Mouse (Mus musculus) midbrain, embryonic 12.5 days (tissue): ENCODE data around the gene Emilin3. TPM values are rescaled to one million over a fixed set of nuclear protein-coding genes. Genes with fewer than 3 reads are reported as not detected.

Experiments
- ATAC-seq: fragments of 200-750 bp; cut with Nextera tagmentation; 2 replicates; pipeline ENCODE4 v1.8.0; 2017; ENCODE audit warnings: low read depth, moderate TSS enrichment, moderate library complexity; ENCODE audit not compliant: low FRiP score
- H3K27ac ChIP-seq: fragments of 300-500 bp; sonication (generic); replicated peaks from 2 replicates; pipeline ENCODE4 v1.5.1; 2016; ENCODE audit warnings: mild to moderate bottlenecking
- H3K27me3 ChIP-seq: fragments of 300-500 bp; sonication (generic); 2 replicates; pipeline ENCODE4 v1.6.1; 2016; ENCODE audit warnings: mild to moderate bottlenecking
- H3K36me3 ChIP-seq: fragments of 300-500 bp; sonication (generic); 2 replicates; pipeline ENCODE4 v1.6.1; 2016
- H3K4me1 ChIP-seq: fragments of 300-500 bp; sonication (generic); 2 replicates; pipeline ENCODE4 v1.6.1; 2016
- H3K4me2 ChIP-seq: fragments of 300-500 bp; sonication (generic); replicated peaks from 2 replicates; pipeline ENCODE4 v1.6.1; 2016; ENCODE audit warnings: mild to moderate bottlenecking, moderate library complexity
- H3K4me3 ChIP-seq: fragments of 300-500 bp; sonication (generic); 2 replicates; pipeline ENCODE4 v1.5.1; 2016; ENCODE audit warnings: mild to moderate bottlenecking
- H3K9ac ChIP-seq: fragments of 300-500 bp; sonication (generic); replicated peaks from 2 replicates; pipeline ENCODE4 v1.6.1; 2016; ENCODE audit warnings: mild to moderate bottlenecking, moderate library complexity
- H3K9me3 ChIP-seq: fragments of 300-500 bp; sonication (generic); 2 replicates; pipeline ENCODE4 v1.6.1; 2016; ENCODE audit warnings: mild to moderate bottlenecking
- WGBS: fragments of 180-500 bp; shearing (Covaris S2); methylation state at CpG from one replicate; pipeline ENCODE4 v1.1.7; 2016; 5-methylcytosine and 5-hydroxymethylcytosine counted together
- polyA plus RNA-seq: library from polyadenylated mRNA; unstranded; fragments of >200 nt; fragmentation: Nextera tagmentation; extraction: Ambion mirVana; gene quantifications from 2 replicates; pipeline ENCODE4 v1.2.1, GENCODE M21; 2016

Emilin3 gene
- polyA plus RNA-seq, 1 experiment from 2014 or later: 6.8 TPM

GRCm38 (mm10) chr2:160914656-160915055, 2.5 kb upstream of the Emilin3 start:
- Histone ChIP-seq H3K36me3 (no peaks in the 10 kb centered on the region), H3K9ac (no peak overlapping the region), H3K27ac (no peak overlapping the region), H3K9me3 (no peaks in the 10 kb centered on the region), H3K27me3 (peaks cover 67% of the 10 kb centered on the region), H3K4me3 (no peak overlapping the region), H3K4me1 (peaks cover 35% of the 10 kb centered on the region), H3K4me2 (no peak overlapping the region)
- WGBS: 89% methylated on average over 9 of the region's 9 CpGs
- no peak for ATAC-seq

- H3K27ac ChIP-seq: no peak overlapping the region
- no peaks in the 10 kb centered on the region for H3K36me3 ChIP-seq
- H3K4me3 ChIP-seq: peak overlapping the region; percentile 54
- H3K27me3 ChIP-seq: peaks cover 81% of the 10 kb centered on the region
- no peaks in the 10 kb centered on the region for H3K9me3 ChIP-seq
- 2% methylated on average over 53 of the region's 64 CpGs for WGBS
- peaks cover 17% of the 10 kb centered on the region for H3K4me1 ChIP-seq
- H3K4me2 ChIP-seq: peak overlapping the region; percentile 94
- peak; percentile 62 for ATAC-seq
- H3K9ac ChIP-seq: peak overlapping the region; percentile 63
These were observed 448 bp downstream of the Emilin3 start for GRCm38 (mm10) chr2:160911558-160912201.

GRCm38 (mm10) chr2:160910633-160911032, 1.5 kb downstream of the Emilin3 start:
- no peaks in the 10 kb centered on the region for H3K36me3 ChIP-seq
- WGBS: 87% methylated on average over 5 of the region's 5 CpGs
- no peak overlapping the region for H3K4me3 ChIP-seq
- ATAC-seq: no peak
- no peak overlapping the region for H3K27ac ChIP-seq
- H3K4me1 ChIP-seq: peaks cover 14% of the 10 kb centered on the region
- H3K9ac ChIP-seq: no peak overlapping the region
- H3K9me3 ChIP-seq: no peaks in the 10 kb centered on the region
- H3K4me2 ChIP-seq: no peak overlapping the region
- H3K27me3 ChIP-seq: peaks cover 71% of the 10 kb centered on the region

- Histone ChIP-seq H3K27me3 (peaks cover 53% of the 10 kb centered on the region), H3K4me3 (no peak overlapping the region)
These were observed 3.5 kb downstream of the Emilin3 start for GRCm38 (mm10) chr2:160908607-160909006.

GRCm38 (mm10) chr2:160906101-160906500, 6.0 kb downstream of the Emilin3 start:
- WGBS: 72% methylated on average over 5 of the region's 5 CpGs
- H3K27ac ChIP-seq: no peak overlapping the region
- no peaks in the 10 kb centered on the region; the same call in 1 of the 2 replicates for H3K4me1 ChIP-seq
- ATAC-seq: no peak
- H3K27me3 ChIP-seq: peaks cover 27% of the 10 kb centered on the region
- no peaks in the 10 kb centered on the region for H3K36me3 ChIP-seq
- no peak overlapping the region for H3K9ac ChIP-seq
- no peak overlapping the region for H3K4me3 ChIP-seq
- H3K9me3 ChIP-seq: no peaks in the 10 kb centered on the region
- H3K4me2 ChIP-seq: no peak overlapping the region

More at GRCm38 (mm10) chr2:160908607-160909006, 3.5 kb downstream of the Emilin3 start:
- peaks cover 14% of the 10 kb centered on the region for H3K4me1 ChIP-seq
- H3K27ac ChIP-seq: no peak overlapping the region
- H3K4me2 ChIP-seq: no peak overlapping the region
- no peak for ATAC-seq
- H3K9me3 ChIP-seq: no peaks in the 10 kb centered on the region
- H3K36me3 ChIP-seq: no peaks in the 10 kb centered on the region
- H3K9ac ChIP-seq: no peak overlapping the region
- WGBS: 70% methylated on average over 18 of the region's 18 CpGs

GRCm38 (mm10) chr2:160905301-160905700, 6.8 kb downstream of the Emilin3 start:
- no peaks in the 10 kb centered on the region for H3K9me3 ChIP-seq
- ATAC-seq: no peak
- 95% methylated on average over 12 of the region's 12 CpGs for WGBS
- peaks cover 19% of the 10 kb centered on the region for H3K27me3 ChIP-seq
- H3K9ac ChIP-seq: no peak overlapping the region
- no peak overlapping the region for H3K27ac ChIP-seq
- H3K36me3 ChIP-seq: no peaks in the 10 kb centered on the region
- no peak overlapping the region for H3K4me3 ChIP-seq
- H3K4me2 ChIP-seq: no peak overlapping the region
- no peaks in the 10 kb centered on the region for H3K4me1 ChIP-seq

GRCm38 (mm10) chr2:160901656-160902412, 10.3 kb downstream of the Emilin3 start:
- H3K9ac ChIP-seq: no peak overlapping the region
- H3K9me3 ChIP-seq: no peaks in the 10 kb centered on the region
- no peak overlapping the region for H3K4me2 ChIP-seq
- H3K4me1 ChIP-seq: no peaks in the 10 kb centered on the region
- WGBS: 84% methylated on average over 7 of the region's 7 CpGs
- no peak for ATAC-seq
- no peak overlapping the region for H3K27ac ChIP-seq
- H3K27me3 ChIP-seq: no peaks in the 10 kb centered on the region
- no peak overlapping the region for H3K4me3 ChIP-seq
- no peaks in the 10 kb centered on the region for H3K36me3 ChIP-seq

GRCm38 (mm10) chr2:160891697-160892096, 20.4 kb downstream of the Emilin3 start:
- ATAC-seq: no peak

GRCm38 (mm10) chr2:160891045-160891444, 21.1 kb downstream of the Emilin3 start:
- Histone ChIP-seq H3K4me3 (no peak overlapping the region), H3K36me3 (no peaks in the 10 kb centered on the region), H3K4me2 (no peak overlapping the region), H3K9me3 (no peaks in the 10 kb centered on the region), H3K27me3 (peaks cover 18% of the 10 kb centered on the region), H3K9ac (no peak overlapping the region), H3K27ac (no peak overlapping the region), H3K4me1 (peaks cover 7% of the 10 kb centered on the region)
- WGBS: 84% methylated on average over 5 of the region's 5 CpGs
- ATAC-seq: no peak

More at GRCm38 (mm10) chr2:160891697-160892096, 20.4 kb downstream of the Emilin3 start:
- H3K36me3 ChIP-seq: no peaks in the 10 kb centered on the region
- no peak overlapping the region for H3K4me2 ChIP-seq
- peaks cover 18% of the 10 kb centered on the region for H3K27me3 ChIP-seq
- no peak overlapping the region for H3K9ac ChIP-seq
- H3K9me3 ChIP-seq: no peaks in the 10 kb centered on the region
- H3K27ac ChIP-seq: no peak overlapping the region
- H3K4me1 ChIP-seq: peaks cover 7% of the 10 kb centered on the region
- 88% methylated on average over 9 of the region's 9 CpGs for WGBS
- H3K4me3 ChIP-seq: no peak overlapping the region

- 0 out of 2 replicates have a peak, but pooled peaks have one; percentile 20 for ATAC-seq
- Histone ChIP-seq H3K4me1 (peaks cover 7% of the 10 kb centered on the region), H3K36me3 (no peaks in the 10 kb centered on the region), H3K4me3 (peak overlapping the region; percentile 39), H3K9me3 (no peaks in the 10 kb centered on the region), H3K4me2 (peak overlapping the region; percentile 72), H3K27ac (no peak overlapping the region), H3K27me3 (peaks cover 18% of the 10 kb centered on the region), H3K9ac (peak overlapping the region; percentile 44; the same call in 1 of the 2 replicates)
- WGBS: under 1% methylated on average over 26 of the region's 26 CpGs
These were observed 24.3 kb downstream of the Emilin3 start for GRCm38 (mm10) chr2:160887859-160888258.

- ATAC-seq: peak; percentile 82
- peak overlapping the region; percentile 39 for H3K4me3 ChIP-seq
- H3K36me3 ChIP-seq: no peaks in the 10 kb centered on the region
- H3K4me1 ChIP-seq: peaks cover 7% of the 10 kb centered on the region
- H3K27ac ChIP-seq: no peak overlapping the region
- no peak overlapping the region for H3K9ac ChIP-seq
- 3% methylated on average over 11 of the region's 11 CpGs for WGBS
- H3K27me3 ChIP-seq: peaks cover 18% of the 10 kb centered on the region
- H3K4me2 ChIP-seq: peak overlapping the region; percentile 72
- H3K9me3 ChIP-seq: no peaks in the 10 kb centered on the region
These were observed 24.8 kb downstream of the Emilin3 start for GRCm38 (mm10) chr2:160887284-160887683.

GRCm38 (mm10) chr2:160886221-160886620, 25.9 kb downstream of the Emilin3 start:
- WGBS: 72% methylated on average over 3 of the region's 3 CpGs
- H3K9ac ChIP-seq: no peak overlapping the region
- H3K4me3 ChIP-seq: no peak overlapping the region
- no peak overlapping the region for H3K27ac ChIP-seq
- H3K36me3 ChIP-seq: no peaks in the 10 kb centered on the region
- H3K27me3 ChIP-seq: peaks cover 18% of the 10 kb centered on the region
- H3K4me1 ChIP-seq: peaks cover 7% of the 10 kb centered on the region
- ATAC-seq: no peak
- no peaks in the 10 kb centered on the region for H3K9me3 ChIP-seq
- no peak overlapping the region for H3K4me2 ChIP-seq
